Mouse (Mus musculus) cerebellum, postnatal 36 days (tissue): Measurements from ENCODE around the gene Rps11.
"Not testable (repeated sequence)": the region's sequence is repeated elsewhere in the genome, so short reads cannot be mapped to it uniquely, and the experiment has no call there.

Source experiments
- DNase-seq, 2 experiments: peaks; one replicate each; pipeline ENCODE4 v3.0.0; 2021 to 2022; ENCODE audit warnings: mixed read lengths in 2 of 2

The Rps11 gene

GRCm38 (mm10) chr7:45106441-45106840 is 17.8 kb downstream of the Rps11 start:
- no peak for DNase-seq

- no peak for DNase-seq
Measured at GRCm38 (mm10) chr7:45105491-45105890, 18.7 kb downstream of the Rps11 start.

DNA sequence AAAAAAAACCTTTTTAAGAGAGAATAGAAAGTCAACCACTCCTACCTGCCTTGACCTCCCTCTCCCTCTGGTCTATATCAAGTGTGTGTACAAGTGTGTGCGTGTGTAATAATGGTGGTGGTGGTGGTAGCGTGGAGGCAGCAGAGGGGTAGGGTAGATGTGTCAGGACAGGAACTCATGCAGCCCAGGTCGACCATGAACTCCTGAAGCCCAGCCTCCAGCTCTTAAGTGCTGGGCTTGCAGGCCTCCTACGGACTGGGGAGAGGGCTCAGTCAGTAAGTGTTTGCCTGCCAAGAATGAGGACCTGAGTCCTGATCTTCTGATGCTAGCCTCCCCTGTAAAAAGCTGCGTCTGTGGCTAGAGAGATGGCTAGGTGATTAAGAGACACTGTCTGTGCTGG is 19.3 kb downstream of the Rps11 start:
- no peak for DNase-seq

DNA sequence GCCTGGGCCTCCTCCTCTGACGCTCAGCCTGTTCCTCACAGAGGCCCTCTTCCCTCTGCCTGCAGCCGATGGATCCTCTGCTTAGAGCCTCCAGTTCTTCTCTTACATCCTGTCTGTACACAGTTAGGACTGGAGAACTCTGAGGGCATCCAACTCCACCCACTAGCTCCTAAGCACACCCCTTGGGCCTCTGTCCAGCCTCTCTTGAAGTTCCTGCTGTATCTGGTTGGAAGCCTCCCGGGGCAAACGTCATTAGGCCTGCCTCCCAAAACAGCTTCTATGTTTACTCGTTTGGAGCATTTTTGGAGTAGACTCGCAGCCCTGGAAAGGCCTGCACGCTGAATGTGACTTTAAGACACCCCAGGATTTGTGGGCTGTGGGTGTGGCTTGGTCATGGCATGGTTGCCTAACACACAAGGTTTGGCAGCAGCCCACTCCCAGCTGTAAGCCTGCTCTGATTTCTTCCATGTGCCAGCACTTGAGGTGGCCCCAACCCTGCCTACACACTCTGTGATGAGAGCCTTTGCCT is 20.5 kb downstream of the Rps11 start, which contains the start of gene Fcgrt:
Gene Fcgrt (minus strand): TSS at position 200 of the 529 bp plus-strand sequence.
- DNase-seq, result peak; percentile 31 to 39

DNA sequence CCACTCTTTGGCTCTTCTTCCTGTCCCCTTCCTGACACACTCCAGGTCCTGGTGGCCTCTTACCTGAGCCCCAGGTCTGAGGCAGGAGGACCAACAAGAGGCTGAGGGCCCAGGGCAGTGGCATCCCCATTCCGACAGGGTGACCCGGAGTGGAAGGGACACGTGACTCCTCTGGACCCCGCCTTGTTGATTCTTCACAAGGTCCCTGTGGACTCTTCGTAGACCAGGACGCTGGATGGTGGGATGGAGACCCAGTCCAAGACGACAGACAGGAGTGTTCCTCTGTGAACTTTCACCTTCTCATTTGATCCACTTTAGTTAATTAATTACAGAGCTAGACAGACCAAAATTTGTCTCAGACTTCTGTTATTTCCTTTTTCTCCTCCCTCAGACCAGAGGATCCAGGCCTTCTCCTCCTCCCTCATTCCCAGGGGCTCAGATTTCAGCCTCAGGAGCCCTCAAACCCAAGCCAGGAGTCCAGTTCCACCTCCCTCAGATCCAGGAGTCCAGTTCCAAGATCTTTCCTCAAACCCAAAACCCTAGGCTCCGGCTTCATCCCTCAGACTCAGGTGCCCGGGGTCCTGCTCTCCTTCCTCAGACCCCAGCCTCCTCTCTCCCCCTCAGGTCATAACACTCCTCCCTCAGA is 21.2 kb downstream of the Rps11 start:
- DNase-seq, result no peak

GRCm38 (mm10) chr7:45102441-45102840 is 21.8 kb downstream of the Rps11 start:
- DNase-seq, result no peak

- DNase-seq, result no peak
Measured at GRCm38 (mm10) chr7:45100046-45100445, 24.2 kb downstream of the Rps11 start.

GRCm38 (mm10) chr7:45098541-45099240 is 25.5 kb downstream of the Rps11 start:
- no peak for DNase-seq

- no peak for DNase-seq
Measured at GRCm38 (mm10) chr7:45097479-45097878, 26.8 kb downstream of the Rps11 start.

DNA sequence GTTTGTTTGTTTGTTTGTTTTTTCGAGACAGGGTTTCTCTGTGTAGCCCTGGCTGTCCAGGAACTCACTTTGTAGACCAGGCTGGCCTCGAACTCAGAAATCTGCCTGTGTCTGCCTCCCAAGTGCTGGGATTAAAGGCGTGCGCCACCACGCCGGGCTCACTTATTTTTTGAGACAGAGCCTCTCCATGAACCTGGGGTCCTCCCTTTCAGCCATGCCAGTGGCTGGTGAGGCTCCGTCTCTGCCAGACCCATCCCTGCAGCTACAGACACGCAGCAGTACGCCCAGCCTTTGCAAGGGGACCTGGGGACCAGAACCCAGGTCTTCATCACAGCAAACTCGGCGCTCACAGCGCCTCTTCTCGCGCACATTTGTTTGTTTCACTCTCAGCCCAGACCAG is 28.3 kb downstream of the Rps11 start:
- DNase-seq, result not testable (repeated sequence)

DNA sequence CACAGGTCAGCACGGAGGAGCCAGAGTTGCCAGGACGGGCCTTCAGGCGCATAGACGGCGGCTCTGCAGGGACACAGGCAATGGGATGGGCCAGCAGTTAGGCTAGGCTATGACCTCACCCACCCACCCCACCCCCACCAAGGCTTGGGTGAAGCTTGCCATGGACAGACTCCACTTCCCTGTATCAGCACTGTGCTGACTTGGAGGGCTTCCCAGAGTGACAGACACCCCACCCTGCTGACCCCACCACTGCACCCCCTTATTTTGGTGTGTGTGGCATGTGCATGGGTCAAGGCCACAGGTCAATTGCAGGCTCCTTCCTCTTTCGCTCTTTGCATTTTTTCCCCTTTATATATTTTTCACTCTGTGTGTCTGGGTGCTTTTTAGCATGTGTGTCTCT is 28.9 kb downstream of the Rps11 start:
- DNase-seq, result no peak

DNA sequence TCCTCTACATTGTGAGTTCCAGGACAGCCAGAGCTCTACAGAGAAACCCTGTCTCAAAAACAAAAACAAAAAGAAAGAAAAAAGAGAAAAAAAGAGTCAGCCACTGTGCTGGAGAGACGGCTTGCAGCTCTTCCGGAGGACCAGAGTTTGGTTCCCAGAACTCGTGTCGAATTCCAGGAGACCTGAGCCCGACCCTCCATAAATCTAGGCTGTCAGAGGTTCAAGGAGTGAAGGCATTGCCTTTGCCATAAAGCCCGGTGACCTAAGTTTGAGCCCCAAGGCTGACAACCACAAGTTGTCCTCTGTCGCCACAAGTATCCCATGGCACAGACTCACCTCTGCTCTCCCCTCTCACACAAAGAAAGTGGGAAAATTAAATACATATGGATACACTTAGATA is 30.1 kb downstream of the Rps11 start:
- no peak for DNase-seq

DNA sequence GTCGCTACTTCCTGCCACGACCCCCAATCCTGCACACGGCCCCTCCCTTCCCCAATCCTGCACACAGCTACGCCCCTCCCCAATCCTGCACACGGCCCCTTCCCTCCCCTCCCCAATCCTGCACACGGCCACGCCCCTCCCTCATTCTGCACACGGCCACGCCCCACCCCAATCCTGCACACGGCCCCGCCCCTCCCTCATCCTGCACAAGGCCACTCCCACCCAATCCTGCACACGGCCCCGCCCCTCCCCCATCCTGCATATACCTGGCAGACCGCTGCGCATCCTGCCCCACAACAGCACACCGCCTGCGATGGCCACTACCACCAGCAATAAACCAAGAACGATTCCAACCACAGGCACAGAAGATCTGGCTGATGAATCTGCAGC is 30.7 kb downstream of the Rps11 start:
- DNase-seq, result no peak

- DNase-seq, result no peak
Measured at GRCm38 (mm10) chr7:45092828-45093515, 31.3 kb downstream of the Rps11 start.

DNA sequence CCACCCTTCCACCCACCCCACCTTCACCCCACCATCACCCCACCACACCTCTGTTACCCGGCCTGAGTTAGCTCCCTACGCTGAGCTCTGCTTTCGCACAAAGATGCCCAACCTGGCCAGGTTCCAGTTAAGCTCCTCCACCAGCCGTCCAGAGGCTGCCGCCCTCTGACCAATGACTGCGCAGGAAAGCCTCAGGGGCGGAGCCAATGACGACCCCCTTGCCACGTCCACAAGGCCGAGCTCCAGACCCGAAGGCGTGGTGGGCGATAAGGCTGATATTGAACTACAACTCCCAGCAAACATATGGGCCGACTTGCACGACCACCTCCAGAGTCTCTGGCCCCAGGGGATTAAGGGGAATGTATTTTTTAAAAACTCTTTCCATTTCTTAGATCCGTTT is 32.2 kb downstream of the Rps11 start, which contains the start of gene Rcn3:
Gene Rcn3 (minus strand): TSS at position 174 of the 400 bp plus-strand sequence.
- DNase-seq, result peak; percentile 22 to 26

- DNase-seq, result no peak
Measured at GRCm38 (mm10) chr7:45091001-45091990, 32.9 kb downstream of the Rps11 start.

GRCm38 (mm10) chr7:45090251-45090977 is 33.8 kb downstream of the Rps11 start:
- no peak for DNase-seq

GRCm38 (mm10) chr7:45088597-45088996 is 35.6 kb downstream of the Rps11 start:
- no peak for DNase-seq

GRCm38 (mm10) chr7:45086084-45086483 is 38.2 kb downstream of the Rps11 start:
- DNase-seq, result no peak

GRCm38 (mm10) chr7:45083300-45083890 is 40.8 kb downstream of the Rps11 start:
- no peak for DNase-seq
